Mouse (Mus musculus): ENCODE results near the gene Tuba3a.

DNA sequence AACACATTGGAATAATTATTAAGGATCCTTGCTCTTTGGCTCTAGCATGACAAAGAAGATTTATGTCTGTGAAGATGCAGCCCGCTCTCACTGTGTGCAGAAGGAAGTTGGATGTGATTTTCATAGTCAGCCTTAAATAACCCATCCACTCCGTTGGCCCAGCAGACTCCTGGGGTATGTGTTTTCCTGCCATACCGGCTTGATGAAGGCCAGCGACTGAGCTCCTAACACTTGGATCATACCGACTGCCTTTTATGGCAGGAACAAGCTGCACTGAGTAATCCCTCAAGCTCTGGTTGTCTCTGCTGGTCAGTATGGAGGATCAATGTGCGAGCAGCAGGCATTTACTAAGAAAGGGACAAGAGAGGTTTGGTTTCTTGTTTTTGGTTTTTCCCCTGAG lies 19.6 kb upstream of the Tuba3a start:
- no peak for TF ChIP-seq GATA1 (IDR thresholded peaks at IDR 0.05; ENCODE audit: low read length)
- no peak for TF ChIP-seq TAL1 (IDR thresholded peaks at IDR 0.05; ENCODE audit: low read length)

Data from erythroblast, embryonic 14.5 days (primary cell).